In the genomic region with DNA sequence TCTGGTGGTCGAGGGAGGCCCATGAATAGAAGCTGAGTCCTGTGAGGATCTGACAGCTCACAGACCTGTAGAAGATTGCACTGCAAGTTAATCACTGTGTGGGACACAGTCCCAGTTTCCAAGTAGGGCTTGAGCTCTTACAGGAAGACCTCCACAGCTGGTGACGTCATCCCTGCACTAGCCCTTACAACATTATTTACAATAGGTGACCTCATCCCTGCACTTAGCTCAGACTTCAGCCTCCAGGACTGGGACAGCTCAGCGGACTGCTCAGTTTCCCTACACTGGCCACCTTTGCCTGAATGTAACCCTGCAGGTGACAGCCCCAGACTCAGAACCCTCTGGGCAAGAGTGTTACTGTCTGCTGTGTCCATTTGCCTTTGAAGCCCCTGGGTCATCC, we compare ENCODE assay signal across 12 mouse cellular contexts.
DNase-seq lines count a peak whose midpoint lies in the region; ATAC-seq and TF ChIP-seq lines count a peak whose summit lies in the region.
"Had no signal": no experiment of that assay in that cellular context is flagged by ENCODE, and none has a peak within 500 bp of the region (broad histone marks: within the 10 kb centered on the region; RNA-seq: fewer than 3 reads in every experiment).

No protein-coding gene starts in this region.

- H3K4me3 ChIP-seq in heart, embryonic 10.5 days, result no peak overlapping the region
- no peak overlapping the region for H3K4me3 ChIP-seq in neural tube, embryonic 13.5 days
- H3K4me3 ChIP-seq in liver, postnatal 0 days (ENCODE audit: low read depth, low read length), result no peak overlapping the region
- H3K4me3 ChIP-seq: embryonic facial prominence, embryonic 12.5 days had no signal

- H3K27ac ChIP-seq in heart, embryonic 10.5 days, result peak overlapping the region; percentile 56; the same call in 1 of the 2 replicates
- H3K27ac ChIP-seq in neural tube, embryonic 13.5 days (replicated peaks), result peak overlapping the region; percentile 72
- peak overlapping the region; percentile 66 for H3K27ac ChIP-seq in liver, postnatal 0 days (ENCODE audit: low read depth)
- H3K27ac ChIP-seq: embryonic facial prominence, embryonic 12.5 days had no signal

- ATAC-seq in neural tube, embryonic 13.5 days (ENCODE audit: low read depth), result peak; percentile 32
- ATAC-seq in liver, postnatal 0 days, result peak; percentile 92
- ATAC-seq: CD4-positive, CD25-positive, alpha-beta regulatory T cell, adult 4 months had no signal

- H3K4me1 ChIP-seq in heart, embryonic 10.5 days, result peaks cover 22% of the 10 kb centered on the region
- peaks cover 34% of the 10 kb centered on the region for H3K4me1 ChIP-seq in neural tube, embryonic 13.5 days (replicated peaks)
- H3K4me1 ChIP-seq in liver, postnatal 0 days (ENCODE audit: insufficient read depth), result peaks cover 5% of the 10 kb centered on the region; the same call in 1 of the 2 replicates
- H3K4me1 ChIP-seq: embryonic facial prominence, embryonic 12.5 days had no signal

- intact Hi-C loops in left cerebral cortex, postnatal 25 days (cut with DNase I), result no loop called here

- H3K9me3 ChIP-seq in heart, embryonic 10.5 days, result no peaks in the 10 kb centered on the region
- H3K9me3 ChIP-seq in neural tube, embryonic 13.5 days, result no peaks in the 10 kb centered on the region
- no peaks in the 10 kb centered on the region for H3K9me3 ChIP-seq in liver, postnatal 0 days (ENCODE audit: low read length)
- H3K9me3 ChIP-seq: embryonic facial prominence, embryonic 12.5 days had no signal

- no peaks in the 10 kb centered on the region for H3K27me3 ChIP-seq in heart, embryonic 10.5 days (ENCODE audit: insufficient read depth, poor library complexity, severe bottlenecking)
- no peaks in the 10 kb centered on the region for H3K27me3 ChIP-seq in neural tube, embryonic 13.5 days
- no peaks in the 10 kb centered on the region for H3K27me3 ChIP-seq in liver, postnatal 0 days (ENCODE audit: insufficient read depth, low read length)
- H3K27me3 ChIP-seq: embryonic facial prominence, embryonic 12.5 days had no signal

- no peaks in the 10 kb centered on the region for H3K36me3 ChIP-seq in heart, embryonic 10.5 days
- H3K36me3 ChIP-seq in neural tube, embryonic 13.5 days, result no peaks in the 10 kb centered on the region
- H3K36me3 ChIP-seq in liver, postnatal 0 days (replicated peaks; ENCODE audit: insufficient read depth, low read length), result peaks cover 6% of the 10 kb centered on the region; the same call in 1 of the 2 replicates

- H3K4me2 ChIP-seq in neural tube, embryonic 13.5 days, result no peak overlapping the region
- no peak overlapping the region for H3K4me2 ChIP-seq in liver, postnatal 0 days (ENCODE audit: low read depth, low read length)
- H3K4me2 ChIP-seq: embryonic facial prominence, embryonic 12.5 days had no signal

- no peak for TF ChIP-seq EP300 in liver, postnatal 0 days (IDR thresholded peaks at IDR 0.05; ENCODE audit: low read depth)

- 33% methylated on average over 3 of the region's 3 CpGs for WGBS in heart, embryonic 10.5 days
- WGBS in neural tube, embryonic 13.5 days, result 78% methylated on average over 3 of the region's 3 CpGs
- 67% methylated on average over 3 of the region's 3 CpGs for WGBS in liver, postnatal 0 days (ENCODE audit: insufficient replicate concordance)

- H3K9ac ChIP-seq in neural tube, embryonic 13.5 days, result no peak overlapping the region
- H3K9ac ChIP-seq in liver, postnatal 0 days (replicated peaks), result 0 out of 2 replicates have a peak overlapping the region, but pooled peaks have one; percentile 6
- H3K9ac ChIP-seq: embryonic facial prominence, embryonic 12.5 days had no signal

- DNase-seq in heart, embryonic 10.5 days (ENCODE audit: low spot score), result no peak
- DNase-seq in heart, adult 8-10 months (ENCODE audit: low spot score), result no peak
- DNase-seq in neural tube, embryonic 10.5 days (ENCODE audit: extremely low spot score, low spot score), result no peak
- peak; percentile 56 for DNase-seq in liver, postnatal 0 days
- no peak for DNase-seq in urinary bladder, postnatal 4 days (ENCODE audit: low spot score in 2 of 2)
- no peak for DNase-seq in layer of hippocampus, adult 9-11 months
- no peak for DNase-seq in left cerebral cortex, postnatal 25 days (ENCODE audit: low spot score in 2 of 2)
- DNase-seq: cerebellum, adult 11 months; right cerebral cortex, adult 18-20 months had no signal

- TF ChIP-seq CTCF in liver, postnatal 0 days (IDR thresholded peaks at IDR 0.05; ENCODE audit: low read depth), result no peak
